Mouse (Mus musculus) hindbrain, embryonic 13.5 days (tissue): ENCODE measurements around the gene C730034F03Rik. TPM values are rescaled to one million over a fixed set of nuclear protein-coding genes. Genes with fewer than 3 reads are reported as not detected.

Experiments used
- ATAC-seq: fragments of 200-750 bp; cut with Nextera tagmentation; 2 replicates; pipeline ENCODE4 v1.8.0; 2017; ENCODE audit warnings: moderate TSS enrichment; ENCODE audit not compliant: low FRiP score
- H3K27ac ChIP-seq: fragments of 300-500 bp; sonication (generic); 2 replicates; pipeline ENCODE4 v1.5.1; 2015; ENCODE audit warnings: inconsistent platforms, mild to moderate bottlenecking, moderate library complexity
- H3K27me3 ChIP-seq: fragments of 300-500 bp; sonication (generic); 2 replicates; pipeline ENCODE4 v1.6.1; 2015; ENCODE audit warnings: mild to moderate bottlenecking, inconsistent platforms
- H3K36me3 ChIP-seq: fragments of 300-500 bp; sonication (generic); 2 replicates; pipeline ENCODE4 v1.6.1; 2015; ENCODE audit warnings: mild to moderate bottlenecking, inconsistent platforms
- H3K4me1 ChIP-seq: fragments of 300-500 bp; sonication (generic); replicated peaks from 2 replicates; pipeline ENCODE4 v1.6.1; 2015; ENCODE audit warnings: inconsistent platforms
- H3K4me2 ChIP-seq: fragments of 300-500 bp; sonication (generic); 2 replicates; pipeline ENCODE4 v1.6.1; 2015; ENCODE audit warnings: inconsistent platforms, mild to moderate bottlenecking, moderate library complexity
- H3K4me3 ChIP-seq: fragments of 300-500 bp; sonication (generic); 2 replicates; pipeline ENCODE4 v1.5.1; 2015; ENCODE audit warnings: mild to moderate bottlenecking, inconsistent platforms
- H3K9ac ChIP-seq: fragments of 300-500 bp; sonication (generic); 2 replicates; pipeline ENCODE4 v1.6.1; 2015; ENCODE audit warnings: mild to moderate bottlenecking, inconsistent platforms
- H3K9me3 ChIP-seq: fragments of 300-500 bp; sonication (generic); 2 replicates; pipeline ENCODE4 v1.6.1; 2016; ENCODE audit warnings: inconsistent platforms
- WGBS: fragments of 180-500 bp; shearing (Covaris S2); methylation state at CpG from one replicate; pipeline ENCODE4 v1.1.7; 2015; 5-methylcytosine and 5-hydroxymethylcytosine counted together
- polyA plus RNA-seq: library from polyadenylated mRNA; unstranded; fragments of >200 nt; fragmentation: Nextera tagmentation; extraction: Ambion mirVana; gene quantifications from 2 replicates; pipeline ENCODE4 v1.2.1, GENCODE M21; 2015

The C730034F03Rik gene
- polyA plus RNA-seq, 1 experiment from 2014 or later = 5.4 TPM

GRCm38 (mm10) chr15:89442486-89443070 lies 13.2 kb downstream of the C730034F03Rik start:
- Histone ChIP-seq H3K36me3 (0 out of 2 replicates have a peak, but pooled peaks cover 4% of the 10 kb centered on the region), H3K27ac (no peak overlapping the region), H3K4me1 (no peaks in the 10 kb centered on the region), H3K9ac (no peak overlapping the region), H3K4me3 (no peak overlapping the region), H3K27me3 (no peaks in the 10 kb centered on the region), H3K4me2 (no peak overlapping the region), H3K9me3 (no peaks in the 10 kb centered on the region)
- 43% methylated on average over 8 of the region's 8 CpGs for WGBS
- no peak for ATAC-seq

- H3K27me3 ChIP-seq = peaks cover 11% of the 10 kb centered on the region; the same call in 1 of the 2 replicates
- 4% methylated on average over 24 of the region's 24 CpGs for WGBS
- H3K4me3 ChIP-seq = peak overlapping the region; percentile 72
- H3K4me2 ChIP-seq = peak overlapping the region; percentile 87
- H3K9ac ChIP-seq = peak overlapping the region; percentile 88
- H3K36me3 ChIP-seq = peaks cover 20% of the 10 kb centered on the region
- peak; percentile 84 for ATAC-seq
- H3K4me1 ChIP-seq = peaks cover 43% of the 10 kb centered on the region
- no peaks in the 10 kb centered on the region for H3K9me3 ChIP-seq
- H3K27ac ChIP-seq = peak overlapping the region; percentile 90
Observed at GRCm38 (mm10) chr15:89452906-89453864, 23.8 kb downstream of the C730034F03Rik start.

DNA sequence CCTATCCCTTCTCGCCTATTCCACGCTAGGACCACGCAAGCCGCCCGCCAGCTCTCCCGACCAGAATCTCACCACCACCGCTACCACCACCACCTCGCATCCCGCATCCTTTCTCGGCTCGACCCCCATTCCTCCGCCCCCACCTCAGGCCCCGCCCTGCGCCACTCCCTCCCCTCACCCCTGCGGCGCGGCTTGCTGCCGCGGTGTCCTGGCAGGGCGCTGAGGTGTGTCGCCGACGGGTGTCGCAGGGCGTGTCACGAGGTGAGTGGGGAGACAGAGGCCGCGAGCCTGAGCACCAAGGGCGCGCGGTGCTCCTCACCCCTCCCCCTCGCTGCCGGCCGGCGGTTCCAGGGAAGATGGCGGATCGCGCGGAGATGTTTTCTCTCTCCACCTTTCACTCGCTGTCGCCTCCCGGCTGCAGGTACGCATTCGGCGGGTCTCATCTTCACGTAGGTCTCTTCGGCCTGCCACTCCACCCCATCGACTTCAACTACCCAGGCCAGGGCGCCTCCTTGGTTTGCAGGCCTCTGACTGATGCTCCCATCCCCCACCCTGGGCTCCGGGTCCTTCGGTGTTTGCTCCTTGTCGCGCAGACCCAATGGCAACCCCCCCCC lies 24.6 kb downstream of the C730034F03Rik start, which contains the start of gene Mapk8ip2:
Gene Mapk8ip2, plus strand, starts transcription at position 49 of the 614 bp plus-strand sequence.
- WGBS = under 1% methylated on average over 53 of the region's 53 CpGs

GRCm38 (mm10) chr15:89454857-89455256 lies 25.5 kb downstream of the C730034F03Rik start:
- H3K4me2 ChIP-seq = peak overlapping the region; percentile 87
- peak overlapping the region; percentile 72 for H3K4me3 ChIP-seq
- peaks cover 36% of the 10 kb centered on the region for H3K36me3 ChIP-seq
- no peaks in the 10 kb centered on the region for H3K9me3 ChIP-seq
- 16% methylated on average over 4 of the region's 6 CpGs for WGBS
- H3K4me1 ChIP-seq = peaks cover 43% of the 10 kb centered on the region
- peak overlapping the region; percentile 88 for H3K9ac ChIP-seq
- peak overlapping the region; percentile 90 for H3K27ac ChIP-seq
- peaks cover 11% of the 10 kb centered on the region; the same call in 1 of the 2 replicates for H3K27me3 ChIP-seq
- ATAC-seq = no peak

More for the DNA sequence above, 24.6 kb downstream of the C730034F03Rik start, which contains the start of gene Mapk8ip2:
- Histone ChIP-seq H3K4me2 (peak within 1 kb of the TSS; percentile 87), H3K27me3 (peaks cover 11% of the 10 kb centered on the region; the same call in 1 of the 2 replicates), H3K27ac (peak within 1 kb of the TSS; percentile 90), H3K9ac (peak within 1 kb of the TSS; percentile 88), H3K4me1 (peaks cover 43% of the 10 kb centered on the region), H3K9me3 (no peaks in the 10 kb centered on the region), H3K4me3 (peak within 1 kb of the TSS; percentile 72), H3K36me3 (peaks cover 28% of the 10 kb centered on the region)
- ATAC-seq = peak; percentile 85

- Histone ChIP-seq H3K27ac (no peak overlapping the region), H3K9ac (peak overlapping the region; percentile 88), H3K4me1 (peaks cover 43% of the 10 kb centered on the region), H3K27me3 (peaks cover 11% of the 10 kb centered on the region; the same call in 1 of the 2 replicates), H3K36me3 (peaks cover 43% of the 10 kb centered on the region), H3K9me3 (no peaks in the 10 kb centered on the region), H3K4me3 (peak overlapping the region; percentile 72), H3K4me2 (peak overlapping the region; percentile 87)
- 74% methylated on average over 6 of the region's 6 CpGs for WGBS
- no peak for ATAC-seq
Observed at GRCm38 (mm10) chr15:89455642-89456041, 26.3 kb downstream of the C730034F03Rik start.

DNA sequence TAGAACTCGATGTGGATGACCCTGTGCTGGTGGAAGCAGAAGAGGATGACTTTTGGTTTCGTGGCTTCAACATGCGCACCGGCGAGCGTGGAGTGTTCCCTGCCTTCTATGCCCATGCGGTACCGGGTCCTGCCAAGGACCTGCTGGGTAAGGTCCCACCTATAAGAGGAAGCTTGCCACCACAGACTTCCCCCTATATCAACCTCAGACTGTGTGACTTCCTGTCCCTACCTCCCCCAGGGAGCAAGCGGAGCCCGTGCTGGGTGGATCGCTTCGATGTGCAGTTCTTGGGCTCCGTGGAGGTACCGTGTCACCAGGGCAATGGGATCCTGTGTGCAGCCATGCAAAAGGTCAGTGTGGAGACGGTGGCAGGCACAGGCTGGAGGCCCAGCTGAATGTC lies 29.6 kb downstream of the C730034F03Rik start:
- 94% methylated on average over 15 of the region's 15 CpGs for WGBS
- Histone ChIP-seq H3K9me3 (no peaks in the 10 kb centered on the region), H3K9ac (no peak overlapping the region), H3K4me2 (no peak overlapping the region), H3K27me3 (no peaks in the 10 kb centered on the region), H3K36me3 (peaks cover 76% of the 10 kb centered on the region), H3K4me3 (no peak overlapping the region), H3K4me1 (peaks cover 36% of the 10 kb centered on the region), H3K27ac (no peak overlapping the region)
- no peak for ATAC-seq

DNA sequence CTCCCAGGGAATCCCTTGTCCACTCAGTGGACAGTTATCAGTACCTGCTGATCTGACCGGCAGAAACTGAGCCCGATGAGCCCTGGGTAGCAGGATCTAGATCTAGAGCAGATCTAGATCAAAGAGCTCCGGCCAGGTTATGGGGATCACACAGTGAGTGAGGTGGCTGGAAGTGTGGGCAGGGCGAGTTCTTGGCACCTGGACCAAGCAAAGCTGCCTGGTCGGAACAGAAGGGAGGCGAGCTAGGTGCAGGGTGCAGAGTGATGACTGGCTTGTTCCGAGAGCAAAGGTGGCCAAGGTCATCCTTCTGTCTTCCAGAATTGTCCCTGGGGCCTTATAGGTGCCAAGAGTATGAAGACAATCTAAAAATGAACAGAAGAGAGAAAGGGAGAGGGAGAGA lies 30.4 kb downstream of the C730034F03Rik start:
- Histone ChIP-seq H3K27ac (no peak overlapping the region), H3K27me3 (no peaks in the 10 kb centered on the region), H3K9ac (no peak overlapping the region), H3K9me3 (no peaks in the 10 kb centered on the region), H3K4me2 (no peak overlapping the region), H3K4me3 (no peak overlapping the region), H3K36me3 (peaks cover 82% of the 10 kb centered on the region), H3K4me1 (peaks cover 37% of the 10 kb centered on the region)
- ATAC-seq = no peak
- 93% methylated on average over 7 of the region's 7 CpGs for WGBS

- 77% methylated on average over 10 of the region's 10 CpGs for WGBS
Observed at GRCm38 (mm10) chr15:89460298-89460697, 30.9 kb downstream of the C730034F03Rik start.

GRCm38 (mm10) chr15:89461321-89461720 lies 31.9 kb downstream of the C730034F03Rik start:
- Histone ChIP-seq H3K9me3 (no peaks in the 10 kb centered on the region), H3K4me2 (no peak overlapping the region), H3K9ac (no peak overlapping the region), H3K4me3 (no peak overlapping the region), H3K4me1 (peaks cover 29% of the 10 kb centered on the region), H3K27me3 (no peaks in the 10 kb centered on the region), H3K36me3 (peaks cover 81% of the 10 kb centered on the region), H3K27ac (no peak overlapping the region)
- 88% methylated on average over 15 of the region's 15 CpGs for WGBS
- no peak for ATAC-seq

More at GRCm38 (mm10) chr15:89460298-89460697, 30.9 kb downstream of the C730034F03Rik start:
- Histone ChIP-seq H3K4me1 (peaks cover 37% of the 10 kb centered on the region), H3K9ac (no peak overlapping the region), H3K27me3 (no peaks in the 10 kb centered on the region), H3K4me2 (no peak overlapping the region), H3K27ac (no peak overlapping the region), H3K9me3 (no peaks in the 10 kb centered on the region), H3K36me3 (peaks cover 82% of the 10 kb centered on the region), H3K4me3 (no peak overlapping the region)
- no peak for ATAC-seq

- peaks cover 72% of the 10 kb centered on the region for H3K36me3 ChIP-seq
- no peak overlapping the region for H3K27ac ChIP-seq
- H3K4me1 ChIP-seq = peaks cover 20% of the 10 kb centered on the region
- H3K9ac ChIP-seq = no peak overlapping the region
- no peak overlapping the region for H3K4me2 ChIP-seq
- H3K4me3 ChIP-seq = no peak overlapping the region
- no peak for ATAC-seq
- 86% methylated on average over 7 of the region's 7 CpGs for WGBS
- no peaks in the 10 kb centered on the region for H3K9me3 ChIP-seq
- H3K27me3 ChIP-seq = no peaks in the 10 kb centered on the region
Observed at GRCm38 (mm10) chr15:89462176-89462575, 32.8 kb downstream of the C730034F03Rik start.

GRCm38 (mm10) chr15:89463334-89464235 lies 34.2 kb downstream of the C730034F03Rik start:
- H3K9me3 ChIP-seq = no peaks in the 10 kb centered on the region
- H3K4me1 ChIP-seq = peaks cover 13% of the 10 kb centered on the region
- no peak overlapping the region for H3K27ac ChIP-seq
- H3K4me2 ChIP-seq = no peak overlapping the region
- no peaks in the 10 kb centered on the region for H3K27me3 ChIP-seq
- no peak for ATAC-seq
- H3K4me3 ChIP-seq = no peak overlapping the region
- peaks cover 58% of the 10 kb centered on the region for H3K36me3 ChIP-seq
- WGBS = 75% methylated on average over 5 of the region's 5 CpGs
- no peak overlapping the region for H3K9ac ChIP-seq
